Mouse (Mus musculus): Measurements from ENCODE around the gene Rab39b. TPM values are rescaled to one million over a fixed set of nuclear protein-coding genes. Genes with fewer than 3 reads are reported as not detected.

Rab39b gene
- total RNA-seq (2014; fragmentation: Nextera tagmentation) = not detected in 2 replicates
- total RNA-seq (2017) = not detected in 2 replicates

- ATAC-seq (replicated peaks; ENCODE audit: poor library complexity, severe bottlenecking) = 0 out of 2 replicates have a peak, but pooled peaks have one; percentile 20
Measured at GRCm38 (mm10) chrX:75577582-75578324, at the start of gene Rab39b. Gene Rab39b (minus strand): TSS chrX:75578231.

GRCm38 (mm10) chrX:75578539-75578938 is 508 bp upstream of the Rab39b start:
- ATAC-seq (replicated peaks; ENCODE audit: poor library complexity, severe bottlenecking) = no peak

Other genes starting within 250 kb of the Rab39b start
- 39.5 and 56.2 TPM in 2 replicates for gene Fundc2, start 195.8 kb downstream of the Rab39b start, total RNA-seq (2014; fragmentation: Nextera tagmentation)
- 44.6 and 53.7 TPM in 2 replicates for gene Fundc2, start 195.8 kb downstream of the Rab39b start, total RNA-seq (2017)
- gene F8, start 195.6 kb downstream of the Rab39b start, total RNA-seq (2014; fragmentation: Nextera tagmentation) = 0.83 TPM in 1 of 2 replicates, not detected in the other
- 0.36 and 1.1 TPM in 2 replicates for gene F8, start 195.6 kb downstream of the Rab39b start, total RNA-seq (2017)
- 19.2 and 38.4 TPM in 2 replicates for gene Cmc4, start 161.6 kb downstream of the Rab39b start, total RNA-seq (2014; fragmentation: Nextera tagmentation)
- 7.0 and 8.5 TPM in 2 replicates for gene Cmc4, start 161.6 kb downstream of the Rab39b start, total RNA-seq (2017)
- 10.0 and 12.7 TPM in 2 replicates for gene Mtcp1, start 161.6 kb downstream of the Rab39b start, total RNA-seq (2014; fragmentation: Nextera tagmentation)
- gene Mtcp1, start 161.6 kb downstream of the Rab39b start, total RNA-seq (2017) = 6.0 and 10.6 TPM in 2 replicates
- gene Brcc3, start 161.6 kb downstream of the Rab39b start, total RNA-seq (2014; fragmentation: Nextera tagmentation) = 40.4 and 65.2 TPM in 2 replicates
- gene Brcc3, start 161.6 kb downstream of the Rab39b start, total RNA-seq (2017) = 40.7 and 47.7 TPM in 2 replicates
- 97.5 and 104 TPM in 2 replicates for gene Vbp1, start 63.9 kb downstream of the Rab39b start, total RNA-seq (2014; fragmentation: Nextera tagmentation)
- gene Vbp1, start 63.9 kb downstream of the Rab39b start, total RNA-seq (2017) = 137 and 157 TPM in 2 replicates